Mouse (Mus musculus) forebrain, embryonic 12.5 days (tissue): ENCODE data around the gene Gatad2a. TPM values are rescaled to one million over a fixed set of nuclear protein-coding genes. Genes with fewer than 3 reads are reported as not detected.

Source experiments
- ATAC-seq: fragments of 200-750 bp; cut with Nextera tagmentation; 2 replicates; pipeline ENCODE4 v1.8.0; 2017; ENCODE audit warnings: moderate TSS enrichment; ENCODE audit not compliant: low FRiP score
- H3K27ac ChIP-seq: fragments of 300-500 bp; sonication (generic); 2 replicates; pipeline ENCODE4 v1.5.1; 2016; ENCODE audit warnings: mild to moderate bottlenecking
- H3K27me3 ChIP-seq: fragments of 300-500 bp; sonication (generic); 2 replicates; pipeline ENCODE4 v1.6.1; 2016; ENCODE audit warnings: mild to moderate bottlenecking
- H3K36me3 ChIP-seq: fragments of 300-500 bp; sonication (generic); replicated peaks from 2 replicates; pipeline ENCODE4 v1.6.1; 2016; ENCODE audit warnings: mild to moderate bottlenecking
- H3K4me1 ChIP-seq: fragments of 300-500 bp; sonication (generic); 2 replicates; pipeline ENCODE4 v1.6.1; 2016
- H3K4me2 ChIP-seq: fragments of 300-500 bp; sonication (generic); 2 replicates; pipeline ENCODE4 v1.6.1; 2016; ENCODE audit warnings: mild to moderate bottlenecking, moderate library complexity
- H3K4me3 ChIP-seq: fragments of 300-500 bp; sonication (generic); replicated peaks from 2 replicates; pipeline ENCODE4 v1.5.1; 2016; ENCODE audit warnings: mild to moderate bottlenecking
- H3K9ac ChIP-seq: fragments of 300-500 bp; sonication (generic); 2 replicates; pipeline ENCODE4 v1.6.1; 2016; ENCODE audit warnings: mild to moderate bottlenecking
- H3K9me3 ChIP-seq: fragments of 300-500 bp; sonication (generic); 2 replicates; pipeline ENCODE4 v1.6.1; 2016
- WGBS: fragments of 180-500 bp; shearing (Covaris S2); methylation state at CpG from one replicate; pipeline ENCODE4 v1.1.7; 2016; 5-methylcytosine and 5-hydroxymethylcytosine counted together
- polyA plus RNA-seq: library from polyadenylated mRNA; unstranded; fragments of >200 nt; fragmentation: Nextera tagmentation; extraction: Ambion mirVana; gene quantifications from 2 replicates; pipeline ENCODE4 v1.2.1, GENCODE M21; 2016

Gene Gatad2a
- polyA plus RNA-seq, 1 experiment from 2014 or later: 48.7 TPM

- 45% methylated on average over 10 of the region's 10 CpGs for WGBS
- Histone ChIP-seq H3K4me2 (no peak overlapping the region), H3K9me3 (no peaks in the 10 kb centered on the region), H3K27me3 (peaks cover 48% of the 10 kb centered on the region), H3K9ac (no peak overlapping the region), H3K27ac (no peak overlapping the region), H3K4me3 (no peak overlapping the region), H3K36me3 (peaks cover 11% of the 10 kb centered on the region), H3K4me1 (peaks cover 3% of the 10 kb centered on the region)
- ATAC-seq: no peak
These were observed 120.1 kb downstream of the Gatad2a start for GRCm38 (mm10) chr8:69876097-69876496.

- Histone ChIP-seq H3K9ac (no peak overlapping the region), H3K27me3 (peaks cover 34% of the 10 kb centered on the region), H3K4me1 (no peaks in the 10 kb centered on the region), H3K36me3 (peaks cover 18% of the 10 kb centered on the region), H3K4me2 (no peak overlapping the region), H3K9me3 (no peaks in the 10 kb centered on the region), H3K4me3 (no peak overlapping the region), H3K27ac (no peak overlapping the region)
- 91% methylated on average over 13 of the region's 13 CpGs for WGBS
- no peak for ATAC-seq
These were observed 121.5 kb downstream of the Gatad2a start for GRCm38 (mm10) chr8:69874654-69875053.

GRCm38 (mm10) chr8:69874155-69874554 lies 122.0 kb downstream of the Gatad2a start:
- peaks cover 18% of the 10 kb centered on the region for H3K36me3 ChIP-seq
- no peak for ATAC-seq
- H3K27me3 ChIP-seq: peaks cover 29% of the 10 kb centered on the region
- no peaks in the 10 kb centered on the region for H3K4me1 ChIP-seq
- H3K9ac ChIP-seq: no peak overlapping the region
- no peak overlapping the region for H3K4me2 ChIP-seq
- WGBS: 12% methylated on average over 9 of the region's 9 CpGs
- no peak overlapping the region for H3K4me3 ChIP-seq
- H3K9me3 ChIP-seq: no peaks in the 10 kb centered on the region
- no peak overlapping the region for H3K27ac ChIP-seq

- WGBS: 91% methylated on average over 6 of the region's 6 CpGs
These were observed 125.3 kb downstream of the Gatad2a start for GRCm38 (mm10) chr8:69870907-69871306.

GRCm38 (mm10) chr8:69870003-69870765 lies 126.0 kb downstream of the Gatad2a start:
- Histone ChIP-seq H3K4me1 (no peaks in the 10 kb centered on the region), H3K4me3 (no peak overlapping the region), H3K9ac (no peak overlapping the region), H3K27ac (no peak overlapping the region), H3K9me3 (no peaks in the 10 kb centered on the region), H3K27me3 (no peaks in the 10 kb centered on the region), H3K36me3 (peaks cover 30% of the 10 kb centered on the region), H3K4me2 (no peak overlapping the region)
- no peak for ATAC-seq
- WGBS: 91% methylated on average over 11 of the region's 11 CpGs

More at GRCm38 (mm10) chr8:69870907-69871306, 125.3 kb downstream of the Gatad2a start:
- Histone ChIP-seq H3K4me1 (no peaks in the 10 kb centered on the region), H3K9me3 (no peaks in the 10 kb centered on the region), H3K27ac (no peak overlapping the region), H3K4me3 (no peak overlapping the region), H3K4me2 (no peak overlapping the region), H3K27me3 (peaks cover under 1% of the 10 kb centered on the region; the same call in 1 of the 2 replicates), H3K9ac (no peak overlapping the region), H3K36me3 (peaks cover 23% of the 10 kb centered on the region)
- no peak for ATAC-seq

GRCm38 (mm10) chr8:69867696-69868326 lies 128.4 kb downstream of the Gatad2a start:
- peaks cover 48% of the 10 kb centered on the region for H3K36me3 ChIP-seq

GRCm38 (mm10) chr8:69864180-69864579 lies 132.0 kb downstream of the Gatad2a start:
- no peak overlapping the region for H3K4me3 ChIP-seq
- 79% methylated on average over 5 of the region's 5 CpGs for whole genome bisulfite sequencing
- peaks cover 57% of the 10 kb centered on the region for H3K36me3 ChIP-seq
- H3K4me2 ChIP-seq: no peak overlapping the region
- no peak overlapping the region for H3K27ac ChIP-seq
- no peaks in the 10 kb centered on the region for H3K27me3 ChIP-seq
- no peak for ATAC-seq
- H3K9me3 ChIP-seq: no peaks in the 10 kb centered on the region
- H3K4me1 ChIP-seq: no peaks in the 10 kb centered on the region
- no peak overlapping the region for H3K9ac ChIP-seq

More at GRCm38 (mm10) chr8:69867696-69868326, 128.4 kb downstream of the Gatad2a start:
- no peak overlapping the region for H3K4me3 ChIP-seq
- no peak for ATAC-seq
- WGBS: 86% methylated on average over 5 of the region's 5 CpGs
- no peaks in the 10 kb centered on the region for H3K4me1 ChIP-seq
- no peaks in the 10 kb centered on the region for H3K9me3 ChIP-seq
- H3K27me3 ChIP-seq: no peaks in the 10 kb centered on the region
- no peak overlapping the region for H3K9ac ChIP-seq
- no peak overlapping the region for H3K27ac ChIP-seq
- H3K4me2 ChIP-seq: no peak overlapping the region

GRCm38 (mm10) chr8:69863387-69864020 lies 132.7 kb downstream of the Gatad2a start:
- Histone ChIP-seq H3K4me2 (no peak overlapping the region), H3K9ac (no peak overlapping the region), H3K4me1 (no peaks in the 10 kb centered on the region), H3K4me3 (no peak overlapping the region), H3K36me3 (peaks cover 61% of the 10 kb centered on the region), H3K27ac (no peak overlapping the region), H3K9me3 (no peaks in the 10 kb centered on the region), H3K27me3 (no peaks in the 10 kb centered on the region)
- WGBS: 93% methylated on average over 5 of the region's 5 CpGs
- no peak for ATAC-seq

- no peak overlapping the region for H3K9ac ChIP-seq
- H3K4me1 ChIP-seq: no peaks in the 10 kb centered on the region
- H3K4me3 ChIP-seq: no peak overlapping the region
- peaks cover 60% of the 10 kb centered on the region for H3K36me3 ChIP-seq
- 68% methylated on average over 2 of the region's 2 CpGs for WGBS
- no peaks in the 10 kb centered on the region for H3K27me3 ChIP-seq
- H3K27ac ChIP-seq: no peak overlapping the region
- ATAC-seq: no peak
- no peak overlapping the region for H3K4me2 ChIP-seq
- no peaks in the 10 kb centered on the region for H3K9me3 ChIP-seq
These were observed 134.9 kb downstream of the Gatad2a start for GRCm38 (mm10) chr8:69861251-69861650.

- Histone ChIP-seq H3K4me3 (no peak overlapping the region), H3K36me3 (peaks cover 56% of the 10 kb centered on the region), H3K9me3 (no peaks in the 10 kb centered on the region), H3K27me3 (no peaks in the 10 kb centered on the region), H3K27ac (no peak overlapping the region), H3K4me2 (no peak overlapping the region), H3K9ac (no peak overlapping the region), H3K4me1 (no peaks in the 10 kb centered on the region)
- no peak for ATAC-seq
- 61% methylated on average over 4 of the region's 4 CpGs for WGBS
These were observed 135.4 kb downstream of the Gatad2a start for GRCm38 (mm10) chr8:69860807-69861206.
